Mouse (Mus musculus) adrenal gland, adult 8-10 months (tissue): ENCODE results near the gene Armc8. TPM values are rescaled to one million over a fixed set of nuclear protein-coding genes. Genes with fewer than 3 reads are reported as not detected.

Experiments
- DNase-seq: peaks from one replicate; pipeline ENCODE4 v3.0.0; 2022
- total RNA-seq, 4 experiments: library from RNA; stranded (reverse); gene quantifications; 2 replicates each; pipeline ENCODE4 v1.2.4; 2022

Armc8 gene
- total RNA-seq, 4 experiments from 2014 or later = 31.3 to 35.5 (median 32.3) TPM

GRCm38 (mm10) chr9:99444590-99445178 lies 124.0 kb downstream of the Armc8 start:
- DNase-seq = no peak

GRCm38 (mm10) chr9:99441647-99442433 lies 126.9 kb downstream of the Armc8 start:
- no peak for DNase-seq

- no peak for DNase-seq
Observed at GRCm38 (mm10) chr9:99440941-99441340, 127.8 kb downstream of the Armc8 start.

- DNase-seq = no peak
Observed at GRCm38 (mm10) chr9:99439064-99439463, 129.6 kb downstream of the Armc8 start.

- DNase-seq = no peak
Observed at GRCm38 (mm10) chr9:99437781-99438565, 130.7 kb downstream of the Armc8 start.

- DNase-seq = no peak
Observed at GRCm38 (mm10) chr9:99437031-99437764, 131.5 kb downstream of the Armc8 start, which contains the start of gene Mras. Mras (minus strand) TSS chr9:99437381.

- peak; percentile 70 for DNase-seq
Observed at GRCm38 (mm10) chr9:99436182-99437030, 132.3 kb downstream of the Armc8 start.

GRCm38 (mm10) chr9:99435619-99436181 lies 133.0 kb downstream of the Armc8 start:
- DNase-seq = peak; percentile 47

GRCm38 (mm10) chr9:99434892-99435618 lies 133.6 kb downstream of the Armc8 start:
- DNase-seq = peak; percentile 67

- no peak for DNase-seq
Observed at GRCm38 (mm10) chr9:99432478-99432877, 136.2 kb downstream of the Armc8 start.

- no peak for DNase-seq
Observed at GRCm38 (mm10) chr9:99431963-99432362, 136.7 kb downstream of the Armc8 start.

- no peak for DNase-seq
Observed at GRCm38 (mm10) chr9:99431346-99431745, 137.4 kb downstream of the Armc8 start.

GRCm38 (mm10) chr9:99430806-99431205 lies 137.9 kb downstream of the Armc8 start:
- DNase-seq = no peak

GRCm38 (mm10) chr9:99429845-99430244 lies 138.9 kb downstream of the Armc8 start:
- DNase-seq = no peak

GRCm38 (mm10) chr9:99428601-99429331 lies 139.9 kb downstream of the Armc8 start:
- no peak for DNase-seq
